Mouse (Mus musculus): ENCODE results near the gene Prpf38b.

Gene Prpf38b

GRCm38 (mm10) chr3:108860786-108861185 is 50.7 kb downstream of the Prpf38b start:
- no peak for DNase-seq (ENCODE audit: low spot score in 2 of 2)

- no peak for DNase-seq (ENCODE audit: low spot score in 2 of 2)
These were observed 53.2 kb downstream of the Prpf38b start for GRCm38 (mm10) chr3:108858231-108858770.

DNA sequence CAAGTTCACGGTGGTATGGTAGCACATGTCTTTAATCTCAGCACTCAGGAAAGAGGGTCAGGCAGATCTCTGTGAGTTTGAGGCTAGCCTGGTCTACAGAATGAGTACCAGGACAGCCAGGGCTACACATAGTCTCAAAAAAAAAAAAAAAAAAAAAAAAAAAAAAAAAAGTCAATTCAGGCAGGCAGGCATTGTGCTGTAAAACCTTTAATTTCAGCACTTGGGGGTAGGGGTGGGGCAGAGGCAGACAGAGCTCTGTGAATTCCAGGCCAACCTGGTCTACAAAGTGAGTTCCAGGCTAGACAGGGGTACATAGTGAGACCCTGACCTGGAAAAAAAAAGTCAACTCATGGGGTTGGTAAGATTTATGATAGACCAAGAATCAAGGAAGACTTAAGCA is 53.8 kb downstream of the Prpf38b start:
- no peak for DNase-seq (ENCODE audit: low spot score in 2 of 2)

GRCm38 (mm10) chr3:108857124-108857470 is 54.4 kb downstream of the Prpf38b start:
- no peak for DNase-seq (ENCODE audit: low spot score in 2 of 2)

GRCm38 (mm10) chr3:108856386-108857123 is 55.0 kb downstream of the Prpf38b start:
- DNase-seq (ENCODE audit: low spot score in 2 of 2): no peak

- peak in 1 of 2 experiments; percentile 21 for DNase-seq (ENCODE audit: low spot score in 2 of 2)
These were observed 55.7 kb downstream of the Prpf38b start for GRCm38 (mm10) chr3:108855864-108856263.

DNA sequence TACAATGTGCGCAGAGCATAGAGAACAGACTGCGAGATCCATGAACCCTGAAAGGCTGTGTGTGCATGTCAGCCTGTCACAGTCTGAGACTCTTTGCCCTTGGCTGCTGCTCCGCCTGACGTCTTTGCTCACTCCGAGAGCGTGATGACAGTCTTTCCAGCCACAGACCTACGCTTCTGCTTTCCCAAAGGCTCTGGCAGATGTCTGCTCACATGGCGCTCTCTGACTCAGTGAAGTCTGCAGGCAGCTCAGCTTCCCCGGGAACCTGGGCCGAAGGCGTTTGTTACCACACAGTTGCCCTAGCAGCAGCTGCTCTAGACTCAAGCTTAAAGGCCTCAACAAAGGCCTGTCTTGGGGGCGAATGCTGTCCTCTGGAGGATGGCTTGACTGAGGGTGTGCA is 56.2 kb downstream of the Prpf38b start:
- no peak for DNase-seq (ENCODE audit: low spot score in 2 of 2)

- no peak for DNase-seq (ENCODE audit: low spot score in 2 of 2)
These were observed 58.3 kb downstream of the Prpf38b start for GRCm38 (mm10) chr3:108853266-108853665.
